Mouse (Mus musculus): Measurements from ENCODE around the gene Mettl21c. TPM values are rescaled to one million over a fixed set of nuclear protein-coding genes. Genes with fewer than 3 reads are reported as not detected.

Gene Mettl21c
- polyA plus RNA-seq, 1 experiment = not detected

GRCm38 (mm10) chr1:44032948-44033347 is 13.1 kb upstream of the Mettl21c start:
- no peaks in the 10 kb centered on the region for H3K4me1 ChIP-seq (ENCODE audit: control insufficient read depth, insufficient read depth, low read length)
- no peak overlapping the region for H3K4me3 ChIP-seq (replicated peaks; ENCODE audit: control insufficient read depth, low read depth, low read length)
- TF ChIP-seq CTCF (IDR thresholded peaks at IDR 0.05; ENCODE audit: control insufficient read depth, insufficient read depth, low read length) = no peak
- TF ChIP-seq POLR2A (IDR thresholded peaks at IDR 0.05; ENCODE audit: borderline replicate concordance, control insufficient read depth, low read depth, low read length) = no peak
- 84% methylated on average over 5 of the region's 5 CpGs for WGBS
- H3K27ac ChIP-seq (ENCODE audit: control insufficient read depth, insufficient read depth, low read depth, low read length, poor library complexity) = no peak overlapping the region

GRCm38 (mm10) chr1:44032213-44032612 is 12.4 kb upstream of the Mettl21c start:
- Histone ChIP-seq H3K27ac (ENCODE audit: control insufficient read depth, insufficient read depth, low read depth, low read length, poor library complexity) (no peak overlapping the region), H3K4me3 (replicated peaks; ENCODE audit: control insufficient read depth, low read depth, low read length) (no peak overlapping the region), H3K4me1 (ENCODE audit: control insufficient read depth, insufficient read depth, low read length) (no peaks in the 10 kb centered on the region)
- no peak for TF ChIP-seq POLR2A (IDR thresholded peaks at IDR 0.05; ENCODE audit: borderline replicate concordance, control insufficient read depth, low read depth, low read length)
- TF ChIP-seq CTCF (IDR thresholded peaks at IDR 0.05; ENCODE audit: control insufficient read depth, insufficient read depth, low read length) = no peak
- 59% methylated on average over 2 of the region's 2 CpGs for WGBS

GRCm38 (mm10) chr1:44027651-44028050 is 7.8 kb upstream of the Mettl21c start:
- no peak overlapping the region for H3K27ac ChIP-seq (ENCODE audit: control insufficient read depth, insufficient read depth, low read depth, low read length, poor library complexity)
- H3K4me3 ChIP-seq (replicated peaks; ENCODE audit: control insufficient read depth, low read depth, low read length) = no peak overlapping the region
- WGBS = 75% methylated on average over 1 of the region's 1 CpGs
- no peaks in the 10 kb centered on the region for H3K4me1 ChIP-seq (ENCODE audit: control insufficient read depth, insufficient read depth, low read length)
- no peak for TF ChIP-seq POLR2A (IDR thresholded peaks at IDR 0.05; ENCODE audit: borderline replicate concordance, control insufficient read depth, low read depth, low read length)
- no peak for TF ChIP-seq CTCF (IDR thresholded peaks at IDR 0.05; ENCODE audit: control insufficient read depth, insufficient read depth, low read length)

GRCm38 (mm10) chr1:44022656-44023055 is 2.8 kb upstream of the Mettl21c start:
- Histone ChIP-seq H3K4me3 (replicated peaks; ENCODE audit: control insufficient read depth, low read depth, low read length) (no peak overlapping the region), H3K4me1 (ENCODE audit: control insufficient read depth, insufficient read depth, low read length) (no peaks in the 10 kb centered on the region), H3K27ac (ENCODE audit: control insufficient read depth, insufficient read depth, low read depth, low read length, poor library complexity) (no peak overlapping the region)
- no peak for TF ChIP-seq POLR2A (IDR thresholded peaks at IDR 0.05; ENCODE audit: borderline replicate concordance, control insufficient read depth, low read depth, low read length)
- no peak for TF ChIP-seq CTCF (IDR thresholded peaks at IDR 0.05; ENCODE audit: control insufficient read depth, insufficient read depth, low read length)
- WGBS = 82% methylated on average over 1 of the region's 1 CpGs

- 84% methylated on average over 2 of the region's 2 CpGs for WGBS
- TF ChIP-seq POLR2A (IDR thresholded peaks at IDR 0.05; ENCODE audit: borderline replicate concordance, control insufficient read depth, low read depth, low read length) = no peak
Observed at GRCm38 (mm10) chr1:44015556-44015955, 4.3 kb downstream of the Mettl21c start.

GRCm38 (mm10) chr1:44004513-44004912 is 15.3 kb downstream of the Mettl21c start:
- no peak overlapping the region for H3K27ac ChIP-seq (ENCODE audit: control insufficient read depth, insufficient read depth, low read depth, low read length, poor library complexity)
- WGBS = 92% methylated on average over 2 of the region's 2 CpGs
- TF ChIP-seq CTCF (IDR thresholded peaks at IDR 0.05; ENCODE audit: control insufficient read depth, insufficient read depth, low read length) (no peak), POLR2A (IDR thresholded peaks at IDR 0.05; ENCODE audit: borderline replicate concordance, control insufficient read depth, low read depth, low read length) (no peak)
- no peak overlapping the region for H3K4me3 ChIP-seq (replicated peaks; ENCODE audit: control insufficient read depth, low read depth, low read length)
- no peaks in the 10 kb centered on the region for H3K4me1 ChIP-seq (ENCODE audit: control insufficient read depth, insufficient read depth, low read length)

More at GRCm38 (mm10) chr1:44015556-44015955, 4.3 kb downstream of the Mettl21c start:
- no peak overlapping the region for H3K27ac ChIP-seq (ENCODE audit: control insufficient read depth, insufficient read depth, low read depth, low read length, poor library complexity)
- H3K4me3 ChIP-seq (replicated peaks; ENCODE audit: control insufficient read depth, low read depth, low read length) = no peak overlapping the region
- H3K4me1 ChIP-seq (ENCODE audit: control insufficient read depth, insufficient read depth, low read length) = no peaks in the 10 kb centered on the region

- TF ChIP-seq CTCF (IDR thresholded peaks at IDR 0.05; ENCODE audit: control insufficient read depth, insufficient read depth, low read length) (no peak), POLR2A (IDR thresholded peaks at IDR 0.05; ENCODE audit: borderline replicate concordance, control insufficient read depth, low read depth, low read length) (no peak)
- H3K4me1 ChIP-seq (ENCODE audit: control insufficient read depth, insufficient read depth, low read length) = no peaks in the 10 kb centered on the region
- WGBS = 90% methylated on average over 4 of the region's 4 CpGs
- H3K27ac ChIP-seq (ENCODE audit: control insufficient read depth, insufficient read depth, low read depth, low read length, poor library complexity) = no peak overlapping the region
- H3K4me3 ChIP-seq (replicated peaks; ENCODE audit: control insufficient read depth, low read depth, low read length) = no peak overlapping the region
Observed at GRCm38 (mm10) chr1:43996914-43997589, 22.8 kb downstream of the Mettl21c start.

GRCm38 (mm10) chr1:43971089-43971488 is 48.7 kb downstream of the Mettl21c start:
- 70% methylated on average over 3 of the region's 3 CpGs for WGBS

GRCm38 (mm10) chr1:43969361-43969760 is 50.5 kb downstream of the Mettl21c start:
- no peak for TF ChIP-seq CTCF (IDR thresholded peaks at IDR 0.05; ENCODE audit: control insufficient read depth, insufficient read depth, low read length)
- TF ChIP-seq POLR2A (IDR thresholded peaks at IDR 0.05; ENCODE audit: borderline replicate concordance, control insufficient read depth, low read depth, low read length) = no peak
- no peaks in the 10 kb centered on the region for H3K4me1 ChIP-seq (ENCODE audit: control insufficient read depth, insufficient read depth, low read length)
- 77% methylated on average over 3 of the region's 3 CpGs for WGBS
- H3K4me3 ChIP-seq (replicated peaks; ENCODE audit: control insufficient read depth, low read depth, low read length) = no peak overlapping the region
- no peak overlapping the region for H3K27ac ChIP-seq (ENCODE audit: control insufficient read depth, insufficient read depth, low read depth, low read length, poor library complexity)

More at GRCm38 (mm10) chr1:43971089-43971488, 48.7 kb downstream of the Mettl21c start:
- TF ChIP-seq CTCF (IDR thresholded peaks at IDR 0.05; ENCODE audit: control insufficient read depth, insufficient read depth, low read length) = no peak
- TF ChIP-seq POLR2A (IDR thresholded peaks at IDR 0.05; ENCODE audit: borderline replicate concordance, control insufficient read depth, low read depth, low read length) = no peak
- Histone ChIP-seq H3K27ac (ENCODE audit: control insufficient read depth, insufficient read depth, low read depth, low read length, poor library complexity) (no peak overlapping the region), H3K4me1 (ENCODE audit: control insufficient read depth, insufficient read depth, low read length) (no peaks in the 10 kb centered on the region), H3K4me3 (replicated peaks; ENCODE audit: control insufficient read depth, low read depth, low read length) (no peak overlapping the region)
